Mouse (Mus musculus): ENCODE results near the gene Ino80e.

The Ino80e gene

GRCm38 (mm10) chr7:126815726-126816222 is 46.4 kb downstream of the Ino80e start:
- DNase-seq (ENCODE audit: low spot score) = no peak

DNA sequence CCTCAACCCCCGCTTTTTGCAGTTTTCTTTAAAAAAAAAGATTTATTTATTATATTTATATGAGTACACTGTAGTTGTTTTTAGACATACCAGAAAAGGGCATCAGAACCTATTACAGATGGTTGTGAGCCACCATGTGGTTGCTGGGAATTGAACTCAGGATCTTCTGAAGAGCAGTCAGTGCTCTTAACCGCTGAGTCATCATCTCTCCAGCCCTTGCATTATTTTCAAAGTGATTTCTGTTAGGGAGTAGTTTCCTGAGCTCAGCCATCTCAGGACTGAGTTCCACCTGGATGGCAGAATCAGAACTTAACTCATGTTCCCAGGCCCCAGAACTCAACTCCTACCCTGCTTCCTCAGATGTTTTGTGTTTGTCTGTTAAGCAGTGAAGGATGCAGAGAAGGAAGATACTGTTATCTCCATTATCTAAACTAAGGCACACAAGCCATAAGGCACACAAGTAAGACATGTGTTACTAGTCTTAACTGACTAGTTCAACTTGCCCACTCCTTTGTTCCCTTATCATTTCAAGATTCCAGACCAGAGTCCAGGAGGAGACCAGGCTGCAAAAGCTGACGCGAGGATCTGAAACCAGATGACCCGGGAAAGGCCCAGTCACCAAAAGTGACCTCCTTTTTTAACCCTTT is 52.3 kb downstream of the Ino80e start:
- DNase-seq (ENCODE audit: low spot score) = no peak

DNA sequence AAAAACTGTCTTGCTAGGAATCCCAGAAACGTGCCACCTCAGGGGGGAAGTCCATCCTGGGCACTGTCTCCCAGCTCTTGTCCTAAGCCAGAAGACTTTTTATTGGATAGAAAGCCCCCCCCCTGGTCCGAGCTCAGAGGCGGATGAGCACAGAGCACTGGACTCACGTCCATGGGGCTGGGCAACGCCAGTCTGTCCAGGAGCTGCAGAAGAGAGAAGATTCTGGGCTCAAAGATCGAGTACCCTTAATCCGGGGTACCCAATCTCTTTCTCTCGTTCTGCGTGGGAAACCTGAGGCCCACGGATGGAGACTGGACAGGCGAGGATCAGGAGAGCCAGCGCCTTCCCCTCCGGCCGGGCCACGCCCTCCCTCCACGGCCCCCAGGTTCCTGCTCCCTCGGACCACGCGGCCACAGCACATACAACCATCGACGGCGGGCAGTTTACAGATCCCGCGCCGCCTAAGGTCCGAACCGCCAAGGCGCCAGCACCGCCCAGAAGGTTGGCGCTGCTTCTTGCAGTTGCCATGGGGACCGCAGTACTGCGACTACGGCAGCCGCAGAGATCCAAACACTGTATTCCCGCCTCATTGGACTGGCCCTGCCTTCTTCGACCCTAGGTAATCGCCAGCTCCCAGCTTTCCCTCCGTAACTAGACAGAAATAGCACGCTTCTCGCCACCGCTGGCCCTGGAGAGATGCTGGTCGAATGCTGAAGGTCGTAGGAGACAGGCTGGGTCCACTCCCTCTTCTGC is 53.3 kb downstream of the Ino80e start:
- DNase-seq (ENCODE audit: low spot score) = peak; percentile 88

DNA sequence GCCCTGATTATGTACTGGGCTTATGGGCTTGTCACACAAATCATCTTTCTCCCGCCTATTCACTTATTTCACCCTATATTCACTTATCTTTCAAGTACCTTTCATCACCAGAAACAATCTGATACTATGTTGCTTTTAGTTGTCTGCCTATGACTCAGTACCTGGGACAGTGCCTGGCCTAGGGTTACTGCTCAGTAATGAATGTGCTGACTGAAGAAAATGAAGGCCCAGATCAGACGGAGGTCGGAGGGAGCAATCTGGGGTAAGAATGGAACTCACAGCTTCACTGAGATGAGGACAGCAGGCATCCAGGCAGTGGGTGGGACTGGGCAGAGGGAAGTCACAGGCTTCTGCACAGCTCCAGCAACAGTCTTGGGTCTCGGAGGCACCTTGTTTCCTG is 54.8 kb downstream of the Ino80e start:
- no peak for DNase-seq (ENCODE audit: low spot score)

DNA sequence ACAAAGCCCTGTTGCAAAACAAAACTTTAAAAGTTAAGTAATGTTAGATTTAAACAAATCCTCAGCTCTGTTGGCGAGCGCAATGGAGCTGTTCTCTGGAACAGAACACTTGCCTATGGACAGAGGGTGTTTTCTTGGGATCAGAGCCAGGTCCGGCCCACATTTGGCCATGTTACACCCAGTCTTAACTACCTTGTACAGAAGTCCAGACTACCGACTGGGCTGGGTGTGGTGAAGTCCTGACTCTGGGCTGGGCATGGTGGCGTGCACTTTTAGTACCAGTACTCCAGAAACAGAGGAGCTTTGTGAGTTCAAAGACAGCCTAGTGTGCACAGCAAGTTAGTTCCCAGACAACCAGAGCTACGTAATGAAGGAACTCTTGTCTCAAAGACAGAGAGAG is 55.2 kb downstream of the Ino80e start:
- no peak for DNase-seq (ENCODE audit: low spot score)

- DNase-seq (ENCODE audit: low spot score) = no peak
Observed at GRCm38 (mm10) chr7:126803751-126804150, 58.4 kb downstream of the Ino80e start.

DNA sequence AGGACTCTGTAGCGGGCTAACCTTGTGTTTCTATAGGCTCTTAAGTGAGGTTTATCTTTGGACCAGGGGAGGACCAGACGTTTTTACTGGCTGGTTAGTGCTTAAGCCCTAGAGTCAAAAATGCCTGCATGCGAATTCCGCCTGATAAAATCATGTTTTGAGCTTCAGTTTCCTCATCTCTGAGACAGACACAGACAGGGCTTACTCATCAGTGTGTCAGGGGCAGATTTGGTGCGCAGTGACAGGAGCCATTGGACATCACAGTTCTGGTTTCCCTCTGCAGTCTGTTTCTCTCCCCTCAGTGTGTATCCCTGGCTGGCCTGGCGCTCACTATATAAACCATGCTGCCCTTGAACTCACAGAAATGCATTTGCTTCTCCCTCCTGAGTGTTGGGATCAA is 59.0 kb downstream of the Ino80e start:
- DNase-seq (ENCODE audit: low spot score) = no peak

- no peak for DNase-seq (ENCODE audit: low spot score)
Observed at GRCm38 (mm10) chr7:126802134-126802889, 59.9 kb downstream of the Ino80e start.

- DNase-seq (ENCODE audit: low spot score) = no peak
Observed at GRCm38 (mm10) chr7:126801057-126801422, 61.1 kb downstream of the Ino80e start.

Measured in layer of hippocampus, adult 11-12 months (tissue).